Mouse (Mus musculus) thymus, postnatal 25 days (tissue): ENCODE data around the gene Pnldc1.
"Not testable (repeated sequence)": the region's sequence is repeated elsewhere in the genome, so short reads cannot be mapped to it uniquely, and the experiment has no call there.

Source experiments
- DNase-seq: peaks from one replicate; pipeline ENCODE4 v3.0.0; 2022

The Pnldc1 gene

GRCm38 (mm10) chr17:12905810-12906209 is 4.2 kb downstream of the Pnldc1 start:
- DNase-seq: no peak

- no peak for DNase-seq
These were observed 5.7 kb downstream of the Pnldc1 start for GRCm38 (mm10) chr17:12904349-12904748.

GRCm38 (mm10) chr17:12903372-12904333 is 6.4 kb downstream of the Pnldc1 start:
- no peak for DNase-seq

- no peak for DNase-seq
These were observed 7.7 kb downstream of the Pnldc1 start for GRCm38 (mm10) chr17:12902291-12902690.

- not testable (repeated sequence) for DNase-seq
These were observed 11.4 kb downstream of the Pnldc1 start for GRCm38 (mm10) chr17:12898607-12899006.

GRCm38 (mm10) chr17:12897674-12898073 is 12.4 kb downstream of the Pnldc1 start:
- no peak for DNase-seq

GRCm38 (mm10) chr17:12892033-12892432 is 18.0 kb downstream of the Pnldc1 start:
- DNase-seq: no peak

GRCm38 (mm10) chr17:12891054-12891453 is 19.0 kb downstream of the Pnldc1 start:
- DNase-seq: no peak

- DNase-seq: no peak
These were observed 22.8 kb downstream of the Pnldc1 start for GRCm38 (mm10) chr17:12887021-12887775.

GRCm38 (mm10) chr17:12886620-12887019 is 23.4 kb downstream of the Pnldc1 start:
- peak; percentile 39 for DNase-seq

- DNase-seq: no peak
These were observed 28.8 kb downstream of the Pnldc1 start for GRCm38 (mm10) chr17:12881216-12881615.

- DNase-seq: peak; percentile 84
These were observed 29.9 kb downstream of the Pnldc1 start for GRCm38 (mm10) chr17:12880178-12880577.

- DNase-seq: no peak
These were observed 34.3 kb downstream of the Pnldc1 start, which contains the start of gene Mrgprh for GRCm38 (mm10) chr17:12875734-12876133. Gene Mrgprh (plus strand): TSS chr17:12876034.

GRCm38 (mm10) chr17:12872275-12873028 is 37.6 kb downstream of the Pnldc1 start:
- DNase-seq: peak; percentile 23

GRCm38 (mm10) chr17:12868640-12869039 is 41.4 kb downstream of the Pnldc1 start:
- no peak for DNase-seq

GRCm38 (mm10) chr17:12868043-12868442 is 42.0 kb downstream of the Pnldc1 start, which contains the start of gene Mas1:
Gene Mas1 (minus strand): TSS chr17:12868143.
- DNase-seq: no peak

- no peak for DNase-seq
These were observed 43.2 kb downstream of the Pnldc1 start for GRCm38 (mm10) chr17:12866853-12867252.

GRCm38 (mm10) chr17:12865407-12865806 is 44.6 kb downstream of the Pnldc1 start:
- no peak for DNase-seq

GRCm38 (mm10) chr17:12864111-12864510 is 45.9 kb downstream of the Pnldc1 start:
- no peak for DNase-seq

- DNase-seq: no peak
These were observed 51.0 kb downstream of the Pnldc1 start for GRCm38 (mm10) chr17:12859006-12859520.

GRCm38 (mm10) chr17:12858072-12858471 is 52.0 kb downstream of the Pnldc1 start:
- DNase-seq: peak; percentile 45

- DNase-seq: peak; percentile 4
These were observed 52.6 kb downstream of the Pnldc1 start for GRCm38 (mm10) chr17:12857395-12857794.

- no peak for DNase-seq
These were observed 55.6 kb downstream of the Pnldc1 start for GRCm38 (mm10) chr17:12854386-12854785.
